ENCODE assay signal across 16 mouse cellular contexts in the genomic region with DNA sequence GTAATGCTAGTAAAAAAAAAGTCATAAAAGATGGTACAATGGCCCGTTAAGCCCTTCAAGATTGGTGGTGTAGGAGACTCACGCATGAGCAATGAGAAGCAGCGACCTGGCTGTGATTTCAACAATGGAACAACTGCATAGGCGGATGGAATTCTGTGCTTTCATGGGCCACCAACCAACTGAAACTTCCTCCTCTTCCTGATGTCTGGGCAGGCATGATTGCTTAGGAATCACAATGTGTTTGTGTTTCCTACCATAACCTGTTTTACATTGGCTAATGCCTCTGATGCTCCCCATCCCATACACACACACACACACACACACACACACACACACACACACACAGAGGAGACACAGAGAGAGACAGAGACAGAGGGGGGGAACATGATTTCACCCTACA.
"Had no signal": no experiment of that assay in that cellular context is flagged by ENCODE, and none has a peak within 500 bp of the region (broad histone marks: within the 10 kb centered on the region; RNA-seq: fewer than 3 reads in every experiment).

No protein-coding gene starts in this region.

- DNase-seq: kidney, adult 9 months; layer of hippocampus, adult 9-11 months; layer of hippocampus, postnatal 36 days; lung, postnatal 10 days; lung, postnatal 4 days; retina, postnatal 1 day; right cerebral cortex, postnatal 4 days; spleen, adult 18-20 months; thymus, adult 18-20 months; thymus, postnatal 14 days had no signal

- H3K4me3 ChIP-seq: limb, embryonic 15.5 days; liver, embryonic 12.5 days; midbrain, embryonic 10.5 days; midbrain, embryonic 15.5 days; neural tube, embryonic 13.5 days had no signal

- ATAC-seq: liver, embryonic 12.5 days; midbrain, embryonic 15.5 days had no signal

- H3K9me3 ChIP-seq: limb, embryonic 15.5 days; liver, embryonic 12.5 days; midbrain, embryonic 10.5 days; midbrain, embryonic 15.5 days; neural tube, embryonic 13.5 days had no signal

- H3K4me1 ChIP-seq: limb, embryonic 15.5 days; liver, embryonic 12.5 days; midbrain, embryonic 10.5 days; midbrain, embryonic 15.5 days had no signal

- H3K27me3 ChIP-seq: limb, embryonic 15.5 days; liver, embryonic 12.5 days; midbrain, embryonic 15.5 days; neural tube, embryonic 13.5 days had no signal

- H3K4me2 ChIP-seq: limb, embryonic 15.5 days; liver, embryonic 12.5 days; lung, embryonic 14.5 days; midbrain, embryonic 15.5 days; neural tube, embryonic 13.5 days had no signal

- H3K27ac ChIP-seq: limb, embryonic 15.5 days; liver, embryonic 12.5 days; midbrain, embryonic 10.5 days; midbrain, embryonic 15.5 days; neural tube, embryonic 13.5 days had no signal

- H3K9ac ChIP-seq: limb, embryonic 15.5 days; liver, embryonic 12.5 days; lung, embryonic 14.5 days; midbrain, embryonic 15.5 days; neural tube, embryonic 13.5 days had no signal

- H3K36me3 ChIP-seq: limb, embryonic 15.5 days; liver, embryonic 12.5 days; midbrain, embryonic 10.5 days; midbrain, embryonic 15.5 days; neural tube, embryonic 13.5 days had no signal
